Mouse (Mus musculus) limb, embryonic 13.5 days (tissue): Measurements from ENCODE around the gene D430041D05Rik. TPM values are rescaled to one million over a fixed set of nuclear protein-coding genes. Genes with fewer than 3 reads are reported as not detected.
A peak's percentile ranks its signal among the peaks of the same experiment; 100 is the strongest.
"Not testable (repeated sequence)": the region's sequence is repeated elsewhere in the genome, so short reads cannot be mapped to it uniquely, and the experiment has no call there.

Experiments used
- ATAC-seq: fragments of 200-750 bp; cut with Nextera tagmentation; 2 replicates; pipeline ENCODE4 v1.8.0; 2017; ENCODE audit warnings: low read depth, moderate number of reproducible peaks, moderate TSS enrichment; ENCODE audit not compliant: low FRiP score
- H3K27ac ChIP-seq: fragments of 300-500 bp; sonication (generic); 2 replicates; pipeline ENCODE4 v1.5.1; 2015; ENCODE audit warnings: inconsistent platforms, mild to moderate bottlenecking, moderate library complexity
- H3K27me3 ChIP-seq: fragments of 300-500 bp; sonication (generic); 2 replicates; pipeline ENCODE4 v1.6.1; 2015; ENCODE audit warnings: mild to moderate bottlenecking, inconsistent platforms
- H3K36me3 ChIP-seq: fragments of 300-500 bp; sonication (generic); 2 replicates; pipeline ENCODE4 v1.6.1; 2015; ENCODE audit warnings: inconsistent platforms, mild to moderate bottlenecking, moderate library complexity
- H3K4me1 ChIP-seq: fragments of 300-500 bp; sonication (generic); 2 replicates; pipeline ENCODE4 v1.6.1; 2015; ENCODE audit warnings: inconsistent platforms
- H3K4me2 ChIP-seq: fragments of 300-500 bp; sonication (generic); replicated peaks from 2 replicates; pipeline ENCODE4 v1.6.1; 2015; ENCODE audit warnings: inconsistent platforms, mild to moderate bottlenecking, moderate library complexity
- H3K4me3 ChIP-seq: fragments of 300-500 bp; sonication (generic); 2 replicates; pipeline ENCODE4 v1.5.1; 2015; ENCODE audit warnings: moderate library complexity, mild to moderate bottlenecking, inconsistent platforms
- H3K9ac ChIP-seq: fragments of 300-500 bp; sonication (generic); 2 replicates; pipeline ENCODE4 v1.6.1; 2015; ENCODE audit warnings: mild to moderate bottlenecking, inconsistent platforms
- H3K9me3 ChIP-seq: fragments of 300-500 bp; sonication (generic); 2 replicates; pipeline ENCODE4 v1.6.1; 2016; ENCODE audit warnings: inconsistent platforms
- WGBS: fragments of 180-500 bp; shearing (Covaris S2); methylation state at CpG from one replicate; pipeline ENCODE4 v1.1.7; 2015; 5-methylcytosine and 5-hydroxymethylcytosine counted together
- microRNA counts: library from miRNA; unstranded; fragments of <30 nt; microRNA quantifications from one replicate; lab custom pipeline; 2016
- microRNA-seq: library from miRNA; unstranded; fragments of <30 nt; microRNA quantifications from one replicate; pipeline ENCODE4, GENCODE M21; 2016
- polyA plus RNA-seq: library from polyadenylated mRNA; unstranded; fragments of >200 nt; fragmentation: Nextera tagmentation; extraction: Ambion mirVana; gene quantifications from 2 replicates; pipeline ENCODE4 v1.2.1, GENCODE M21; 2015

D430041D05Rik gene
- polyA plus RNA-seq, 1 experiment from 2014 or later = 0.97 TPM

DNA sequence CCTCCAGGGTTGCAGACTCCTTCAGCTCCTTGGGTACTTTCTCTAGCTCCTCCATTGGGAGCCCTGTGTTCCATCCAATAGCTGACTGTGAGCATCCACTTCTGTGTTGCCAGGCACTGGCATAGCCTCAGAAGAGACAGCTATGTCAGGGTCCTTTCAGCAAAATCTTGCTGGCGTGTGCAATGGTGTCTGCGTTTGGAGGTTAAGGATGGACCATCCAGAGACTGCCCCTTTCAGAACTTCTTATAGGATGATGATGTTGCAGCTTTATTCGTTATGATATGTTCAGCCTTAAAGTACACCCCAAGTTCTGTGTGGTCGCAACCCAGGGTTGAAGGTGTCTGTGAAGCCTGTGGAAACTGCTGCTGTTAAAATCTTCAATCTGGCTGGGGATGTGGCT lies 313.4 kb downstream of the D430041D05Rik start:
- H3K4me2 ChIP-seq, H3K4me3 ChIP-seq, H3K27ac ChIP-seq, H3K9ac ChIP-seq, H3K36me3 ChIP-seq, ATAC-seq, H3K9me3 ChIP-seq, H3K27me3 ChIP-seq: not testable (repeated sequence)
- H3K4me1 ChIP-seq = peaks cover 13% of the 10 kb centered on the region
- WGBS = 84% methylated on average over 4 of the region's 4 CpGs

DNA sequence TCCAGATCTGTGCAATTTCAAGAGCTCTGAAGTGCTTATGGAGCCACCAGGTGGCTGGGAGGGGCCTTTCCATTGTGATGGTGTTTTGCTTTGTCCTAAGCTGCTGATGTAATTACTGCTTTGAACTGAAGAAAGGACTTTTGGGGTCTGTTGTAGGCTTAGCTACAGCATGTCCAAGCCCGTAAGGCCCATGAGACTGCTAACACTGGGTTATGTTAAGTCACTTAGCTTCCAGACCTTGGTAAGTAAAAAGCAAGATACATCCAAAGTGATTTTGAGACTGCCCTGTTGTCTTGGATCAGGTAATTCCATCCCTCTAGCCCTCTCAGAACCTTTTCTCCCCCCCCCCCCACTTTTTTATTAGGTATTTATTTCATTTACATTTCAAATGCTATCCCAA lies 314.0 kb downstream of the D430041D05Rik start:
- not testable (repeated sequence) for ATAC-seq, H3K27me3 ChIP-seq, H3K4me3 ChIP-seq, H3K36me3 ChIP-seq, H3K27ac ChIP-seq, H3K9me3 ChIP-seq, H3K9ac ChIP-seq
- peak overlapping the region; percentile 73; the same call in 1 of the 2 replicates for H3K4me2 ChIP-seq
- WGBS = 57% methylated on average over 1 of the region's 1 CpGs
- H3K4me1 ChIP-seq = peaks cover 13% of the 10 kb centered on the region

DNA sequence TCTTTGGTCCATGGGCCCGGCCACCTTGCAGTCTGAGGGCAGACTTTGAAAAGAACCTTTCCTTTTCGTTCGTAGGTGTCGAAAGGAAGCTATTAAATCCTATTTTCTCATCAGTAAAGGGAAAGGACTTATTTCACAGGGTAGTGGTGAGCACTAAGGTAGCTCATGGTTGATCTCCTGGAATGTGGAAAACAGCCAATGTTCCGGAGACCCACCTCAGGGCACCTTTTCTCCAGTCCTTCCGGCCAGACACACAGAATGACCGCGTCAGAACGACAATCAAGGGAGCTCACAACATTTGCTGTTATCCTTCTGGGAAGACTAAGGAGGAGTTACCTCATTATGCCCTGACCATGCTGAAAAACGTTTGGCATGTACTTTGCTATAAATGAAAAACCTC lies 314.6 kb downstream of the D430041D05Rik start:
- ATAC-seq = 0 out of 2 replicates have a peak, but pooled peaks have one; percentile 5
- Histone ChIP-seq H3K4me1 (peaks cover 13% of the 10 kb centered on the region), H3K27me3 (no peaks in the 10 kb centered on the region), H3K36me3 (no peaks in the 10 kb centered on the region), H3K9me3 (no peaks in the 10 kb centered on the region), H3K27ac (peak overlapping the region; percentile 67; the same call in 1 of the 2 replicates), H3K9ac (peak overlapping the region; percentile 61), H3K4me3 (peak overlapping the region; percentile 50), H3K4me2 (peak overlapping the region; percentile 73)
- WGBS = 42% methylated on average over 10 of the region's 10 CpGs

DNA sequence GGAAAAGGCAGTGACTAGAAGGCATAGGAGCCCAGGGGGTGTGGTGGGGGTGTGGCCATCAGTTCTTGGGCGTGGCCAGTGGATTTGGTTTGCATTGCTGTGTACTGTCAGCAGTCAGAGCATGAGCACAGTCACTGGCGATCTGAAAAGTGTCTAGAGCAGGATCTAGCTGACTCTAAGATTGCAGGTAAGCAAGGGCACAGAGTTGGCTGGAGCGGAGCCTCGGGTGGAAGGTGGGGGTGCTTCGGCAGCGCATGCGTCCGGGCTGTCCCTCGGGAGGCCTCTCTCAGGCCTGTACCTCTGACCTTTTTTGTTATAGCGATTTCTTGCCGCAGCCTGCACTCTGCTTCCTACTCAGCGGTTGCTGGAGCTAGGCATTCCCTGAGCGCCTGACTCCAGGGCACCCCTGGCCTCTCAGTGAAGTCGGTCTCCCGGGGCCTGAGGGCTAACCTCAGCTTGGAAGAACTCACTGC lies 315.0 kb downstream of the D430041D05Rik start, which contains the start of gene Cd59a:
Gene Cd59a (plus strand): TSS at position 61 of the 473 bp plus-strand sequence.
- Histone ChIP-seq H3K9me3 (no peaks in the 10 kb centered on the region), H3K4me3 (peak within 1 kb of the TSS; percentile 50), H3K4me1 (peaks cover 13% of the 10 kb centered on the region), H3K9ac (peak within 1 kb of the TSS; percentile 61), H3K27ac (peak within 1 kb of the TSS; percentile 67), H3K36me3 (no peaks in the 10 kb centered on the region), H3K27me3 (no peaks in the 10 kb centered on the region), H3K4me2 (peak within 1 kb of the TSS; percentile 73)
- peak; percentile 93 for ATAC-seq
- WGBS = 12% methylated on average over 15 of the region's 15 CpGs

DNA sequence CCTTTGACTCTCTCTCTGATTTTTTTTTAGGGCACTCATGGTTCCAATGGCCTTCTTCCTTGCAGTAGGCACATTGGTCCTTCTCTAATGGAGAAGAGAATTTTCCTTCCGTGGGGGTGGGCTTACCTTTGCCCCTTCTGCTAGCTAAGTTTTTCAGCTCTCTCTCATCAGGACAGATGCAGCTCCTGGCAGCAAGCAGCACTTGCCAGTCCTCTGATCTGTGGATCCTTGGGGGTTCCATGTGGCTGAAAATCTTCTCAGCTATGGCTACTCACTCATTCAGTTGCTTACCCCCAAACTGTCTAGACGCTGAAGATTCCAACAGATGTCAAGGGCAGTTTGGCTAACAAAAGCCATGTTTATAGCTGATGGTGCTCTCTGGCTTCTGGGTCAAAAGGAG lies 317.5 kb downstream of the D430041D05Rik start:
- Histone ChIP-seq H3K4me1 (peaks cover 11% of the 10 kb centered on the region), H3K36me3 (no peaks in the 10 kb centered on the region), H3K4me2 (no peak overlapping the region), H3K9me3 (no peaks in the 10 kb centered on the region), H3K27ac (no peak overlapping the region), H3K9ac (no peak overlapping the region), H3K4me3 (no peak overlapping the region), H3K27me3 (no peaks in the 10 kb centered on the region)
- WGBS = 64% methylated on average over 2 of the region's 2 CpGs
- ATAC-seq = no peak

MicroRNAs encoded within 50 kb of the gene (microRNA counts, 519-probe panel; counts per million panel counts)
- microRNA mmu-miR-1902 (lab: Ali Mortazavi, UCI) = not detected

Small RNA genes lying within 50 kb of the gene (microRNA-seq; reads per million reads assigned to microRNA genes)
- not detected for gene Mir1902

Other genes starting within 250 kb of the D430041D05Rik start
- 13.9 and 14.1 TPM in 2 replicates for gene Hipk3, start 83.4 kb upstream of the D430041D05Rik start, polyA plus RNA-seq
- gene Cstf3, start 179.5 kb upstream of the D430041D05Rik start, polyA plus RNA-seq = 85.8 and 92.3 TPM in 2 replicates